Mouse (Mus musculus): ENCODE measurements around the gene Olfr1490.
"Not testable (repeated sequence)": the region's sequence is repeated elsewhere in the genome, so short reads cannot be mapped to it uniquely, and the experiment has no call there.

Gene Olfr1490

DNA sequence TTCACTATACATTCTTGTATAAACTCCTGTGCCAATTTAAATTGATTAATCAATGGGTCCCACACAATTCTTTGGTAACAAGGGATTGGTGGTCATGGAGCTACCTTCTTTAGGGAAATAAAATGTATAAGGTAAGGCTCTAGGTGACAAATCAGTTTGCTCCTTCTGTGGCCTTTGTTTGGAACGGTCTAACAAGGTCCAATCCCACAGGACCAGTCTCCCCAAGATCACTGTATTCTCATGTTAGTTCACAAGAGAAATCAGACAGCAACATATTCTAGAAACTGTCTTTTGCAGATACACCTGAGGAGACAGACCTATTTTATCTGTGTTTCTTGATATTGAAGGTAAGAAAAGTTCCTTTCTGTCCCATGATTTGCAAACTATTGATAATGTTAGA lies at the start of gene Olfr1490:
Gene Olfr1490 (plus strand): TSS at position 301 of the 400 bp plus-strand sequence.
- in situ Hi-C loops (cut with MboI) = no loop called here

DNA sequence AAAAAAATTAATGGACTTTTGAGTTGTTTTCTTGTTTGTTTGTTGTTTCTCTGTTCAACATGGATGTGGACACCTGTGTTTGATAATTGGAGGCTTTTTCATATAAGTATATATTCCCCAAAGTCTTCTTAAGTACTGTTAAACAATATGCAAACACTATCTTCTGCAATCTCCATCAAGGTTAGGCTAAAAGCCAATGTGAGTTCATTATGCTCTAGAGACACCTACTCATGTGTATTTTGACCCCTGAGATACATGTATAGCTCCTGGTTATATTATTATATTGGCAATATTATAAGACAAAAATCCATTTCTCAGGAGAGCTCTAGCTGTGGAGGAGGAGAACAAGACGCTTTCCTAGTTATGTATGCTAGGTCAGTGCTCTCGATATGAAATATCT lies 33.8 kb upstream of the Olfr1490 start, which contains the start of gene Olfr1487:
Gene Olfr1487 (plus strand): TSS at position 301 of the 400 bp plus-strand sequence.
- in situ Hi-C loops (cut with MboI) = not testable (repeated sequence)

DNA sequence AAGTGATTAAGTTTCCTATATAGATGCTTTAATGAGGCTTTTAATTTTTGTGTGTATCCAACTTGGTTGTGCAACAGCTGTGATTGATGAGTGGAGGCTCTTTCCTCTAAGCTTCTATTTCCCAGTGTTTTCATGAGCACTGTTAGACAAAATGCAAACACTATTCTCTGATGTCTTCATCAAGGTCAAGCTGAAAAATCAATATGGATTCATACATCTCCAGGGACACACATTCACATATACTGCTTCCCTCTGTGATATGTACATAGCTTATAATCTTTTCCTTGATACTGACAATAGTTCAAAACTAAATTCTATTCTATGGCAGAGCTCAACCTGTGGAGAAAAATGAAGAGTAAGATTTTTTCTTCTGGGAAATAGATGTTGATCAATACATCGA lies 19.6 kb upstream of the Olfr1490 start, which contains the start of gene Olfr1489:
Gene Olfr1489 (plus strand): TSS at position 301 of the 400 bp plus-strand sequence.
- in situ Hi-C loops (cut with MboI) = no loop called here

DNA sequence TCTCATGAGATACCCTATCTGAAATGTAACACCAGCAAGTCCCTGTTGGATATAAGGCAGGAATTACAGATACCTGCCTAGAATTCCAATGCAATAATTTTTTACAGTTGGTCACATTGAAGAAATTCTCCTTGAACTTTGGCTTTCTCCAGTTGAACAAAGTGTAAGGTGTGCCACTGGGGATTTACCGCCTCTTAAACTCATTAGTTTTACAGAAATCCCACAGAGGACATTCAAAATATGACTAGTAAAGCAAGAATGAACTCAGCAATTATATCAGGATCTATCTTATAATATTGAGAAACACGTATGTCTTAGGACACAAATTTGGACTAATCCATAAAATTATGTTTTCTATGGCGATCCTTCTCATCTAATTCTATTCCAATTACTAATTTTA lies 46.1 kb downstream of the Olfr1490 start, which contains the start of gene Olfr1491:
Gene Olfr1491 (plus strand): TSS at position 301 of the 400 bp plus-strand sequence.
- in situ Hi-C loops (cut with MboI) = no loop called here

Data from mature B cell (primary cell).